In genomic region chr11:118049641-118050040, GRCm38 (mm10) we compare ENCODE assay signal across 12 mouse cellular contexts.
DNase-seq lines count a peak whose midpoint lies in the region.
"Had no signal": no experiment of that assay in that cellular context is flagged by ENCODE, and none has a peak within 500 bp of the region (broad histone marks: within the 10 kb centered on the region; RNA-seq: fewer than 3 reads in every experiment).

No protein-coding gene starts in this region.

- DNase-seq in adrenal gland, postnatal 14 days = peak; percentile 30
- no peak for DNase-seq in adrenal gland, postnatal 36 days
- peak; percentile 30 to 57 for DNase-seq in kidney, postnatal 25 days
- DNase-seq in kidney, postnatal 10 days = no peak
- DNase-seq in A20 (ENCODE audit: low read depth, low spot score) (peak; percentile 10), adipocyte (ENCODE audit: low spot score) (no peak)
- DNase-seq in embryo, embryonic 9.5 days (ENCODE audit: extremely low spot score) = peak; percentile 17
- DNase-seq in left cerebral cortex, postnatal 14 days (ENCODE audit: low spot score in 2 of 2) = no peak
- DNase-seq: cerebellum, adult 9-10 months; gastrocnemius, postnatal 36 days; heart, postnatal 4 days; thymus, adult 18-20 months had no signal

- intact Hi-C loops in left cerebral cortex, postnatal 14 days (cut with DNase I) = no loop called here

Comparison
In these comparisons a context has a peak if more than half of its experiments do, and no peak if none do; other contexts are left out.
1. DNase-seq: peak in adrenal gland, postnatal 14 days (single experiment), kidney, postnatal 25 days (2 of 2), A20 (single experiment) and embryo, embryonic 9.5 days (single experiment); none in adrenal gland, postnatal 36 days (0 of 2), kidney, postnatal 10 days (single experiment), adipocyte (single experiment) and left cerebral cortex, postnatal 14 days (0 of 2).